In the genomic region with DNA sequence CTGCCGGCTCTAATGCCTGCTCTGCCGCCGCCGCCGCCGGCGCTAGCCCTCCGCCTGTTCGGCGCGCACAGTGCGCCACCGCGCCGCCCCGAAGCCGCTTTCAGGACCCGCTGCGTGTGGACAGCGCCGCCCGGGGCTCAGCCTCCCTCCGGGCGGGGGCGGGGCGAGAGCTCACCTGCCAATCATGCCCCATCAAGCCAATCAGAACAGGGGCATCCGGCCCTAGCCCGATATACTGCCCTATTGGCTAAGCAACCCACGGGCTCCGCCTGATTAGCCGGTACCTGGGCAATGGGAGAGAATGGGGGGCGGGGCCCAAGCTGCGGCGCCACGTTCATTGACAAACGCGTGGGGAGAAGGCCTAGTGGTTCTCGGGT, we compare ENCODE assay signal across 8 mouse cellular contexts. TPM values are rescaled to one million over a fixed set of nuclear protein-coding genes. Genes with fewer than 3 reads are reported as not detected.
DNase-seq lines count a peak whose midpoint lies in the region; ATAC-seq lines count a peak whose summit lies in the region.

No protein-coding gene starts in this region.

- peaks cover 13% of the 10 kb centered on the region for H3K4me1 ChIP-seq in heart, embryonic 13.5 days
- peaks cover 25% of the 10 kb centered on the region for H3K4me1 ChIP-seq in kidney, embryonic 15.5 days
- H3K4me1 ChIP-seq in liver, embryonic 11.5 days (replicated peaks; ENCODE audit: control insufficient read depth, insufficient read depth, low read length), result 0 out of 2 replicates have a peak, but pooled peaks cover 2% of the 10 kb centered on the region

- peaks cover 100% of the 10 kb centered on the region for H3K27me3 ChIP-seq in heart, embryonic 13.5 days (replicated peaks)
- H3K27me3 ChIP-seq in kidney, embryonic 15.5 days, result peaks cover 100% of the 10 kb centered on the region
- H3K27me3 ChIP-seq in liver, embryonic 11.5 days (replicated peaks; ENCODE audit: control insufficient read depth, insufficient read depth, low read length), result peaks cover 100% of the 10 kb centered on the region

- H3K4me2 ChIP-seq in heart, embryonic 13.5 days, result peak overlapping the region; percentile 72
- H3K4me2 ChIP-seq in kidney, embryonic 15.5 days, result peak overlapping the region; percentile 73
- H3K4me2 ChIP-seq in liver, embryonic 11.5 days, result peak overlapping the region; percentile 71

- H3K27ac ChIP-seq in heart, embryonic 13.5 days (replicated peaks), result no peak overlapping the region
- no peak overlapping the region for H3K27ac ChIP-seq in kidney, embryonic 15.5 days
- no peak overlapping the region for H3K27ac ChIP-seq in liver, embryonic 11.5 days (ENCODE audit: low read depth, low read length)

- ATAC-seq in heart, embryonic 13.5 days (ENCODE audit: extremely low read depth, insufficient number of reproducible peaks, low FRiP score, low TSS enrichment), result peak; percentile 85
- ATAC-seq in kidney, embryonic 15.5 days (replicated peaks; ENCODE audit: low FRiP score), result peak; percentile 99
- peak; percentile 96 for ATAC-seq in liver, embryonic 11.5 days (replicated peaks; ENCODE audit: low FRiP score)
- ATAC-seq in monocyte, adult 5-6 weeks (replicated peaks; ENCODE audit: insufficient number of reproducible peaks, low FRiP score, low TSS enrichment, poor library complexity, severe bottlenecking), result peak; percentile 71

- under 1% methylated on average over 38 of the region's 38 CpGs for WGBS in heart, embryonic 13.5 days
- WGBS in kidney, embryonic 15.5 days, result under 1% methylated on average over 38 of the region's 38 CpGs
- WGBS in liver, embryonic 11.5 days, result under 1% methylated on average over 38 of the region's 38 CpGs

- peak overlapping the region; percentile 51 for H3K4me3 ChIP-seq in heart, embryonic 13.5 days
- peak overlapping the region; percentile 43 for H3K4me3 ChIP-seq in kidney, embryonic 15.5 days (replicated peaks)
- peak overlapping the region; percentile 37 for H3K4me3 ChIP-seq in liver, embryonic 11.5 days (ENCODE audit: low read depth, low read length)

- no peak overlapping the region for H3K9ac ChIP-seq in heart, embryonic 13.5 days
- H3K9ac ChIP-seq in kidney, embryonic 15.5 days, result no peak overlapping the region
- H3K9ac ChIP-seq in liver, embryonic 11.5 days (ENCODE audit: low read depth, low read length), result no peak overlapping the region

- H3K9me3 ChIP-seq in heart, embryonic 13.5 days, result no peaks in the 10 kb centered on the region
- H3K9me3 ChIP-seq in kidney, embryonic 15.5 days (replicated peaks), result no peaks in the 10 kb centered on the region
- H3K9me3 ChIP-seq in liver, embryonic 11.5 days (ENCODE audit: control insufficient read depth, low read length), result no peaks in the 10 kb centered on the region

- DNase-seq in layer of hippocampus, adult 11-12 months (ENCODE audit: low spot score), result peak; percentile 65
- DNase-seq in layer of hippocampus, adult 9-10 months (ENCODE audit: low spot score), result no peak
- peak; percentile 12 for DNase-seq in fibroblast of lung, adult 2 months (ENCODE audit: low read depth)
- DNase-seq in liver, embryonic 11.5 days (ENCODE audit: low spot score), result peak; percentile 95
- DNase-seq in spleen, postnatal 14 days (ENCODE audit: low spot score in 2 of 2), result peak; percentile 75 to 86

- H3K36me3 ChIP-seq in heart, embryonic 13.5 days, result no peaks in the 10 kb centered on the region
- H3K36me3 ChIP-seq in kidney, embryonic 15.5 days, result no peaks in the 10 kb centered on the region
- H3K36me3 ChIP-seq in liver, embryonic 11.5 days (ENCODE audit: control insufficient read depth, insufficient read depth, low read length), result no peaks in the 10 kb centered on the region

RNA-seq across cellular contexts. Expression of a gene that starts 5.9 kb away (rescaled TPM):
- 0.07 TPM in 1 of 2 replicates, not detected in the other for polyA plus RNA-seq in heart, embryonic 13.5 days (2015; fragmentation: Nextera tagmentation; extraction: Ambion mirVana)
- polyA plus RNA-seq in kidney, embryonic 15.5 days (2015; fragmentation: Nextera tagmentation; extraction: Ambion mirVana), result 0.01 TPM in 1 of 2 replicates, not detected in the other
- polyA plus RNA-seq in liver, embryonic 11.5 days (2014; fragmentation: Nextera tagmentation; extraction: Ambion mirVana), result not detected in 2 replicates
- total RNA-seq in monocyte, adult 5-6 weeks (2017), result 11.9 to 15.7 TPM (median 14.1 TPM) in 3 replicates

RNA-seq across cellular contexts. Expression of a gene that starts 51.3 kb away (rescaled TPM):
- polyA plus RNA-seq in heart, embryonic 13.5 days (2015; fragmentation: Nextera tagmentation; extraction: Ambion mirVana), result 15.5 and 23.7 TPM in 2 replicates
- 38.2 and 38.3 TPM in 2 replicates for polyA plus RNA-seq in kidney, embryonic 15.5 days (2015; fragmentation: Nextera tagmentation; extraction: Ambion mirVana)
- 27.3 and 28.5 TPM in 2 replicates for polyA plus RNA-seq in liver, embryonic 11.5 days (2014; fragmentation: Nextera tagmentation; extraction: Ambion mirVana)
- total RNA-seq in monocyte, adult 5-6 weeks (2017), result 181 to 238 TPM (median 236 TPM) in 3 replicates
